Mouse (Mus musculus) testis, postnatal 10 days (tissue): ENCODE measurements at regions not wholly inside any gene's neighbourhood (a gene's known extent, or its start where the extent isn't known, plus 50 kb on each side); places are given as distances from the start of the nearest gene placed in this dataset.
A peak's percentile ranks its signal among the peaks of the same experiment; 100 is the strongest.

Experiments
- DNase-seq: peaks from one replicate; pipeline ENCODE4 v3.0.0; 2021; ENCODE audit warnings: low spot score

DNA sequence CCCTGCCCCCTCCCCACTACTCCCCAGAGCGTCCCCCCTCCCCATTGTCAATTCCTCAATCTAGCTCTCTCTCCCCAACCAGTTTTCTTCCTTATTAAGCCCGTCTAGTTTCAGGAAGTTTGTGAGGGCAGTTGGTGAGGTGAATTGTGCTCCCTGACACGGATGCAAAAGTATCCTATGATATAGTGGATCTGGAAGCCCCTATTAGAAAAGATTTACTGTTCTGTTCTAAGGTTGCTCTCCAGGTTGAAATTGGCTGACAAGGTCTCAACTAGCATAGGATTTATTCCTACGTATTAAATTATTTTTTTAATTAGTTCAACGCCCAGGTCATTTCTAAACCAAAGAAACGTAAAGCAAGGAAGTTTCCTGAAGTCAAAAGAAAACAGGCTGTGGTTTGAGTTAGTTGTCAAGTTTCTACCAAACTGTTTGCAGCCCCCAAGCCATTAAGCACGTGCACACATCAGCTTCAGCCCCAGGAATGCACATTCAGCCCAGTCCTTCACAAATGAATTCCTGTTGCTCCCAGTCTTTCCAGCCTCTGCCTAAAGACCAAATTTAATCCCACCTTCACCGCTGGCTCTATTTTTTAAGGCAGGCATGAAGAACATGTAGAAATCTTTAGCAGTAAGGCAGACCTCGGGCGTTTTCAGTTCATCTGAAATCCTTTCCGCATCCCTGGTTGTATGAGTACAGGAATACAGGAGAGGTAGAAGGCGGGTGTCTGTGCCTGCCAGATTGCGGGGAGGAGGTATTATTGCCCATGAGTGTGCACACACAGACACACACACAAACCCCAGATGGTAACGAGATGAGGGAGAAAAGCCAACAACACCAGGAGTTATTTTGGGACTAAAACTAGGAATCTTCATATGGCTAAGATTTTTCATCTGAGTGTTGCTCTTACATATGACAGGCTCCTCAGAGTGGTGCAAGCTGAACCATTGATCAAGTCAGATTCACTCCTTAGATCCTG is 375.5 kb downstream of the Nuf2 start:
- DNase-seq = no peak

DNA sequence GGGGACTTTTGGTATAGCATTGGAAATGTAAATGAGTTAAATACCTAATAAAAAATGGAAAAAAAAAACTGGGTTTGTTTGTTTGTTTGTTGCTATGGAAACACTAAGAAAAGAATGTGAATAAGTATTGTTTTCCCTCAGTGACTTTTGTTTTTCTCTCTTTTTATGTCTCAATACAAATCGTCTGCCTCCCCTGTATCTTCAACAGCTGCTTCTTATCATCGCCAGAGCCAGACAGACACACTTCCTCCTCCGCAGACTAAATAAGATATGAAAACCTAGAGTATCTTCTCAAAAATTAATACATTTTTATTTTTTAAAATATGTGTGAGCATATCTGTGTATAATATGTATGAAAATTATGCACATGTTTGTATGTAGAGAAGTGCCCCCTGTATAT is 389.0 kb downstream of the Nuf2 start:
- no peak for DNase-seq

- DNase-seq = no peak
These were observed 391.2 kb downstream of the Nuf2 start for GRCm38 (mm10) chr1:169140056-169140455.

DNA sequence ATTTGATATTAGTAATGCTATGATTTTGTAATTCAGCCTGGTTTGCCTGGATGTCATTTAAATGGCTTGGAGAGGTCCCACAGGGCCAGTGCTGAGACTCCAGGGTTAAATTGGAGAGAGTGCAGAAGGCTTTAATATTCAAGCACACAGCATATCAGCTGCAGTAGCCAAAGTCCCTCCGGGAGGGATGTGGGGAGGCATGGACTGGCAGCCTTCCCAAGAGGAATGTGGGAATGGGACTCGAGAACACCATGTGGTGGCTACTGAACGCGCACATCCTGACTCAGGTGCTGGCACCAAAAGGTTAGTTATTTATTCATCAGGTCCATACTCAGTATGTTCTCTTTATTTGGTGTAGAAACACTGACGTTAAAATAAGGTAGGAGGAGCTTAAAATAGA is 391.8 kb downstream of the Nuf2 start:
- DNase-seq = no peak

DNA sequence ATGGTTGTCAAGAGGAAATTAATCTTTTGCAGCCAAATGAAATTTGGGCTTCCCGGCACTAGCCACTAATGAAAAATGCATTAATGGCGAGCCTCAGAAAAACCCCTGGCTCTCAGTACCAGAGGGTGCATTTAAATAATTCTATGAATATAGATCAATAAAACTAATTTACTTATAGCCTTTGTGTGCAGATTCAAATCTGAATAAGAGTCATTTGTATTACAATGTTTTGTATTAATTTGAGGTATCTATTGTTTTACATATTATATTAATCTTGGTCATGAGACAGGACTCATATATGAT is 392.1 kb downstream of the Nuf2 start:
- no peak for DNase-seq

DNA sequence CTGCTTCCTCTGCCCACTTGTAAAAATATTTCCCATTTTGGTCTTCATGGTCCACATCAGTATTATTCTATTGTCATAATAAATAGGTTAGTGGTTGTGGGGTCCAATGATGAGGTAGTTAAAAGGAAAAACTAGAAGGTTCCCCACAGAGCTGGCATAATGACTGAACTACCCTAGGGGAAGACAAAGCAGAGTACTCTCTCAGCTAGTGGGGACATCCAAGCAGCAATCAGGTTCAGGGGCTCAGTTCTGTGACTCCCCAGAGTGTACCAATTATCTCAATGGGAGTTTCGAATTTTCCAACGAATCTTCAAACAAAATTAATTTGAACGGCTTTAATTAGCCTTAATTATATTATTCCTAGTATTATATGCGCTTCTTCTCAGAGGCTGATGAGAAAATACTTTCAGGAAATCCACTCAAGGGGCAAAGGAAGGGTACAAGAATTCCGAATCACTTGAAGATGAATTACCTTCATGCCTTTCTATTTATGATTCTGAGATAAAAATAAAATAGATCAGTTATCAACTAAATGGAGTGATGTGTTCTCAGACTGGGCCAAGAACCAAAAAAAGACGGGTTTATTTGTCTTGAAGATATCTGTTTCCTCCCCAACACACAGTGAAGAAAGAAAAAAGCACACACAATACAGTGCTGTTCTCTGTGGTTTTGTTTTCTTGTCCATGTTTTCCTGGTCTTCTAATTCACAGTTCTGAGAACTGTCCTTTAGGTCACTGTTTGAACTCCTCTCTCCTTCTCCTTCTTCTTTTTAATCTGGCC is 392.7 kb downstream of the Nuf2 start:
- no peak for DNase-seq

DNA sequence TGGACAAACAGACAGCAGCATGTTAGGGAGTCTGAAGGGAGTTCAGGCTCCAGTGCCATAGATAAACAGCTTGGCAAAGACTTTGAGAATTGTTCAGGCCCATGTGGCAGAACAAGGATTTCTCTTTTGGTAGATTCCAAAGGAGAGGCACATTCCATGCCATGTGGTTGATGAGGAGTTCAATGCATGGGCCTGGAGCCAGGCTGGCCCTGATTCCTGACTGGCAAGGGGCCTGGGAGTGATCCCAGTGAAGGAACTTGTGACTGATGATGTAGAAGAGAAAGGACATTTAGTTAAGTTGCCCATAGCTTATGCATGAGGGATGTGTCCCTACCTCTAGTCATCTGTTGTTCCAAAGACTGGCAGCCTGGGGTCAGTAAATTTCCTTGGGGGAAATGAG is 395.7 kb downstream of the Nuf2 start:
- no peak for DNase-seq

DNA sequence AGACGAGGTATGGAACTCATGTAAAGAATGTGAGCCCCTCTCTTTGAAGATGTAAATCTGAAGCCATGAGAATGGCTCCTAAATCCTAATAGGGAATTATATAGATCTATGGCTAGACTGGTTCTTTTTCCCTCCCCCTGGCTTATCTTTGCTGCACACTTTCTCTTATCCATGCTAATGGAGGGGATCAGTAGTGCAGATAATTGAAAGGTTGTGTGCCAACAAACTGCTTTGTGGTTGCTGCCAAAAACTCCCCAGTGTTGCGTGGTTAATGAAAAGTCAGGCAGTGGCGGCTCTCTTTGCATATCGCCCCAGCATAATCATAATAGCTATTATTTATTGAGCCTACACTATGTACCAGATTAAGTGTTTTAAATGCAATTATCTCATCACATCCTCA is 427.6 kb downstream of the Nuf2 start:
- DNase-seq = no peak

DNA sequence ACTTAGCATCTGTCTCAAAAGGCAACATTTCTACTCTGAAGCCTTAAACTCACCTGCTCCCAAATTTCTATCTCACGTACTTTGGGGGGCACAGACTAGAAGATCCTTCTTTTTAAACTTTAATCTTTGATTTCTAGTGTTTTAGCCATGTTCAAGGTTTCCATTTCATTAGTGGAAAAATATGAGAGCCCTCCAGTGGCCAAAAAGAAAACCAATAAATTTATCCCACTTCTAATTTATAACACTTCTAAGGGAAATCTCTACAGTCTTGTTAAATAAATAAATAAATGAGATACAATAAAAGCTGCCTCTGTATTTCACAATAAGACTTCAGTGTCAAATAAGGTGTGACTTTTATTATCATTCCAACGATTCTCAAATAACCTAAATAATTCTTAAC is 428.2 kb downstream of the Nuf2 start:
- DNase-seq = no peak

GRCm38 (mm10) chr1:169099221-169099620 is 432.0 kb downstream of the Nuf2 start:
- DNase-seq = no peak

- no peak for DNase-seq
These were observed 434.5 kb downstream of the Nuf2 start for GRCm38 (mm10) chr1:169096737-169097136.

DNA sequence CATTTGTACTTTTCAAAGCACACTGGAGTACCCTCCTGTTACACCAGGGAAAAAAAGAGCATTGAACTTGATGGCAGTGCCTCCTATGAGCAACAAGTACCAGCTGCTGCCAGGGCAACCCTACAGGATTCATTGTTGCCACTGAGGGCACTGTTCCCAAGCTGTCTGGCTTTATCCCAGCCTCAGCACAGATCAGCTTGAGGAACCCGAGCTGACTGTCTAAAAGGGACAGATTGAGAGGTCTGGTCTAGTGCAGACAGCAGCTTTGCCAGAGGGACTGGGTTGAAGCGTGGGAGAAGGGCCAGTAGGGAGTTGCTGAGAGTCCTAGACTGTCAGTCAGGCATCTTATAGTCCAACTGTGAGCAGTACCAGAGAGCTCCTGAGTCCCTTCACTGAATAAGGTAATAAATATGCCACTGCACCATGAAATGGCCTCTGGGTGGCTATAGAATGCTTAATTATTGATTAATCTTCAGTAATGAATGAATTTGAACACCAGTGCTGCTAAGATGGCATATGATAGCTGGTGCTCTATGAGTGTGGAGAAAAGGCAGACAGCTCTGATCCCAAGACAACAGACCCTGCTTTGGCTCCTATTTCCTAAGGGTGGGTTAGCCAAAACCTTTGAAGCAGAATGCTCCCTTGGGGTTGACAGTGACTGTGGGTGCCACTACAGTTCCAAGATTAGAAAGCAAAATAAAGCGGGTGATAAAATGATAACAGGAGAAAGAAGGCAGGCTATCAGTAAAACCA is 437.5 kb downstream of the Nuf2 start:
- DNase-seq = peak; percentile 41

GRCm38 (mm10) chr1:169086032-169086431 is 445.2 kb downstream of the Nuf2 start:
- no peak for DNase-seq

GRCm38 (mm10) chr1:169080686-169081085 is 450.6 kb downstream of the Nuf2 start:
- no peak for DNase-seq

DNA sequence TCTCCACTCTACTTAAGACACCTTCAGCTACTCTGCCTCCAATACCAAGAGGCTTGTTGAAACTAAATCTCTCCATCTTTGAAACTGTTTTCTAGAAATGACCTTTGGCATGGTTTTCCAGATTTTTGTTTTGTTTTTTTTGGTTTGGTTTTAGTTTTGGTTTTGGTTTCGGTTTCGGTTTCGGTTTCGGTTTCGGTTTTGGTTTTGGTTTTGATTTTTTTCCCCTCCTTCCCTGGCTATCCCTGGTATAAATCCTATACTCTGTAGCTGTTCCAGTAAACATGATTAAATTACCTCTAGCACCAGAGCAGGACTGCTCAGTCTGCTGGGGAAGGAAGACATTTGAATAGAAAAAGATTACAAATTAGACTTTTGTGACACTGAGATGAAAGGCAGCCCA is 454.0 kb downstream of the Nuf2 start:
- no peak for DNase-seq

- no peak for DNase-seq
These were observed 455.3 kb downstream of the Nuf2 start for GRCm38 (mm10) chr1:169076006-169076405.

GRCm38 (mm10) chr1:169071366-169071765 is 459.9 kb downstream of the Nuf2 start:
- DNase-seq = no peak

- no peak for DNase-seq
These were observed 461.6 kb downstream of the Nuf2 start for GRCm38 (mm10) chr1:169069647-169070046.

GRCm38 (mm10) chr1:169066795-169067194 is 464.5 kb downstream of the Nuf2 start:
- no peak for DNase-seq

DNA sequence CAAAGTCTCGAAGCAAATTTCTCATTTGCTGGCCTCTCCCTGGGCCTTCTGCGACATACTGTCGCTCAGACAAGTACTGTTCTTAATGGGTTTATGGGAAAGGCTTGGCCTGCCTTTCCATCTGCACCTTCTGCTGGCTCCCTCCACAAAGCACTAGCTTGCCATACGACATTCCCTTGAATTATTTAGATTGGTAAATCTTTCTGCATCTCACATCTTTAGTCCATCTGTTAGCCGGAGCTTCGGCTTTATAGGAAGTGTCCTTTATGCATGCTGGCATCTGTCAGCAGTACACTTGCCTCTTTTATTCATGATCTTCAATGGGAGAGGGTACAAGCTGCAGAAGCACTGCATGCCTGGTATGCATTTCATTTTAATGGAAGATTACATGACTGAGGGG is 470.6 kb downstream of the Nuf2 start:
- no peak for DNase-seq

DNA sequence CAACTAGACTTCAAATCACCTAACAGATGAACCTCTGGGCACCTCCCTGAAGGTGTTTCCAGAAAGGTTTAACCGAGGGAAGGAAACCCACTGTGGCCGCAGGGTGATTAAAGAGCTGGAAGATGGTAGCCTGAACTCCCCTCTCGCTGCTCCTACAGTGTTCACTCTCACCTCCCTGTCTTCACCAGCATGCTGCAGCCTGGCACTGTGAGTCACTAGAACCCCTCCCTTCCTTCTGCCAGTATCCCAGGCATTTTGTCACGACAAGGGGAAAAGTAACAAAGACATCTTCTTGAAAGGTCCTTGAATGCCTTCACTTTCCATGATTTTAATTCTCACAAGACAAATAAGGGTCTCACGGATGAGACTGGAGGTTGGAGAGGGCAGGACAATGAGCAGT is 471.1 kb downstream of the Nuf2 start:
- no peak for DNase-seq

DNA sequence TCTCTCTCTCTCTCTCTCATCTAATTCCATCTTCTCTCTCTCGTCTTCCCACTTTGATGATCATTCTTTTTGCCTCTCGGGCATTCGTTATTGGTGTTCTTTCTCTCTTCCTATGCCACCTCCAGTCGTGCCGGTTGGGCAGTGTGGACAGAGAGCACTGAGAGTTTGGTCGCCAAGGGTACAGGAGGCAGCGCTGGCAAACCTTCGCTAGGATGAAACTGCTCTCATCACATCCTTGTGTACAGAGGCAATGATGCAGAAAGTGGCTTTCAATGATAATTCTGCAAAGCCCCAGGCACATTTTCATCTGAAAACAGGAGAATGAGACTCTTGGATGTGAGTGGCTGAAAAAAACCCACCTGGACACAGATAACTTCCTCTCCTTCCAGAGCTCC is 479.4 kb downstream of the Nuf2 start:
- DNase-seq = no peak
